Mouse (Mus musculus): ENCODE measurements at regions not wholly inside any gene's neighbourhood (a gene's known extent, or its start where the extent isn't known, plus 50 kb on each side); places are given as distances from the start of the nearest gene placed in this dataset.

GRCm38 (mm10) chr11:56159412-56160074 lies 118.7 kb upstream of the Nmur2 start:
- DNase-seq, result peak; percentile 69 to 70

- no peak for DNase-seq
These were observed 110.1 kb upstream of the Nmur2 start for GRCm38 (mm10) chr11:56150825-56151342.

- DNase-seq, result no peak
These were observed 108.9 kb upstream of the Nmur2 start for GRCm38 (mm10) chr11:56149752-56150151.

GRCm38 (mm10) chr11:56148956-56149355 lies 108.1 kb upstream of the Nmur2 start:
- no peak for DNase-seq

DNA sequence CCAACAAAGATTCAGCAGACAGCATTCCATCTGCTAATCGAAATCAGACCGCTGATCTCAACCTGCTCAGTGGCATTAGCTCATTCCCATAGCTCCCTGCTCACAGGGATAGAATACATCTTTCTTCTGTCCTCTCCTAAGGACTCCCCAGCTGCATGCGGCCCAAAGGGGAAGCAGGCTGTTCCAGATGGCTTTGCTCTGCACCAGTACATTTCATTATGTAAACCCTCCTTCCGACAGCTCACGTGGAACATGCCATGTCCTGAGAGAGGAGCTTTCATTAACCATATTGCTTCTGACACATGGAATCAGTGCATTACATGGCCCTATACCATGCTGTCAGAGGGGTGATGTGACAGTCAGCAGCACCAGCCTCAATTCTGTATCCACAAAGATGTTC lies 105.9 kb upstream of the Nmur2 start:
- no peak for DNase-seq

DNA sequence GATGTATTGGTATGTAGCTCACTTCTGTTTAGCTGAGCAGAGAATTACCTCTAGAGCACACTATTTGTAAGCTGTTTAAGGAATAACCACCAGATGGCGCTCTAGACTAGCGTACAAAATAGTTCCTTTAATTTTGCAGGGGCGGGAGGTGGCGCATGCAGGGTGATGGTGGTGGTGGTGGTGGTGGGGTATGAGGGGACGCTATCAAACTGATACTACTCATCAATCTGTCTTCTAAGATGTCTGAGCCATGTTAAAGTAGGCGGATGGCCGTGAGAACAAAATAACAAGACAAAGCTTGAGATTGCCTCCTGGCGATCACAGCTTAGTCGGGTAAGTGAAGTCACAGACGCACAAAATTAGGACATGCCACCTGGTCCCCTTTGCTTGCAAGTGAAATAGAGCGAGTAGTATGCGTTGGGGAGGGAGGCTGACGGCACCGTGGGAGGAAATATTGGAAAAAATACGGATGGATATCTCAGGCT lies 90.6 kb upstream of the Nmur2 start:
- DNase-seq, result peak; percentile 75 to 78

- peak; percentile 67 to 78 for DNase-seq
These were observed 75.9 kb upstream of the Nmur2 start for GRCm38 (mm10) chr11:56116553-56117232.

DNA sequence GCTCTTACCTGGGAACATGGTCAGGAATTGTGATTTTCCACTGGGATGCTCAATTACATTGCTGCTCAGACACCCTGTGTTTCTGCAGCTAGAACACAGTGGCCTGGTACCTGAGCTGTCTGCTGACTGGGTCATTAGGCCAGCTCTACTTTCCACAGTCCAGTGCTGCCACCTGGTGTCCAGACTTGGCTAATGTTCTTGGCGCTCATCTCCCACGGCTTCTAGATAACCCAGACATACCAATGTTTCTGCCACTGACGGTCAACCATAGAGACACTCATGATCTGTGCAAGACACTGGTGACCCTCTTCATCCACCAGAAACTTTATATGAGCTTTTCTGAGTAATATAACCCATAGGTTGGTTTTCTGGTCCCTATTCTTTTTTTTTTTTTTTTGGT lies 67.1 kb upstream of the Nmur2 start:
- DNase-seq, result peak; percentile 91 to 95

- DNase-seq, result peak; percentile 87 to 88
These were observed 64.8 kb upstream of the Nmur2 start for GRCm38 (mm10) chr11:56105632-56106031.

DNA sequence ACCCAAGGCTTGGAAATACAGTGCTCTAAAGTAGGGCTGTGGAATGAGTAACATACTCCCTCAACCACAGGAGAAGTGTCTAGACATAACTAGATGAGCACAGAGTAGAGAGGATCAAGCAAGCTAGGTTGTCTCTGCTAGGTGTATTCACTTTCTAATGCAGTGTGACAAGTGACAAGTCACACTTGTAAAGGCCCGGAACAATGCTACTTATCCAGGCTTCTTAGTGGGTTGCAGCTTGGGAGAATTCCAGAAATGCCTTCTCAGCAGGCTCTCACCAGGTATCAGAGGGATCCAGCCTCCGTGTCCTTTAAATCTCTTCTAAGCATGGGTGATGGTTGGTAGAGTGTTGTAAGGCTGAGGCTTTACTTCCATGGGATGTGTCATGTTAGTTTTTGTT lies 52.1 kb upstream of the Nmur2 start:
- no peak for DNase-seq

All from cerebellum, postnatal 14 days (tissue).